Mouse (Mus musculus) heart, embryonic 11.5 days (tissue): ENCODE measurements at regions not wholly inside any gene's neighbourhood (a gene's known extent, or its start where the extent isn't known, plus 50 kb on each side); places are given as distances from the start of the nearest gene placed in this dataset.

Experiments used
- ATAC-seq: fragments of 200-750 bp; cut with Nextera tagmentation; replicated peaks from 2 replicates; pipeline ENCODE4 v1.8.0; 2017; ENCODE audit warnings: moderate library complexity; ENCODE audit not compliant: insufficient number of reproducible peaks, low FRiP score, low TSS enrichment
- H3K27ac ChIP-seq: fragments of 300-500 bp; sonication (generic); 2 replicates; pipeline ENCODE4 v1.5.1; 2014; ENCODE audit warnings: mild to moderate bottlenecking, low read depth, low read length
- H3K27me3 ChIP-seq: fragments of 300-500 bp; sonication (generic); 2 replicates; pipeline ENCODE4 v1.6.1; 2014; ENCODE audit warnings: mild to moderate bottlenecking, low read length, mixed read lengths; ENCODE audit not compliant: control insufficient read depth, insufficient read depth
- H3K36me3 ChIP-seq: fragments of 300-500 bp; sonication (generic); 2 replicates; pipeline ENCODE4 v1.6.1; 2014; ENCODE audit warnings: mild to moderate bottlenecking, low read length, moderate library complexity, mixed read lengths; ENCODE audit not compliant: control insufficient read depth, insufficient read depth
- H3K4me1 ChIP-seq: fragments of 300-500 bp; sonication (generic); 2 replicates; pipeline ENCODE4 v1.6.1; 2014; ENCODE audit warnings: low read length; ENCODE audit not compliant: control insufficient read depth, insufficient read depth
- H3K4me2 ChIP-seq: fragments of 300-500 bp; sonication (generic); 2 replicates; pipeline ENCODE4 v1.6.1; 2014; ENCODE audit warnings: mild to moderate bottlenecking, moderate library complexity
- H3K4me3 ChIP-seq: fragments of 300-500 bp; sonication (generic); 2 replicates; pipeline ENCODE4 v1.5.1; 2014; ENCODE audit warnings: low read depth, low read length
- H3K9ac ChIP-seq: fragments of 300-500 bp; sonication (generic); 2 replicates; pipeline ENCODE4 v1.6.1; 2014; ENCODE audit warnings: mild to moderate bottlenecking, low read depth, low read length, moderate library complexity
- H3K9me3 ChIP-seq: fragments of 300-500 bp; sonication (generic); replicated peaks from 2 replicates; pipeline ENCODE4 v1.6.1; 2016; ENCODE audit warnings: low read length; ENCODE audit not compliant: control insufficient read depth
- WGBS: fragments of 180-500 bp; shearing (Covaris S2); extraction: QIAGEN DNeasy Blood & Tissue Kit; methylation state at CpG from one replicate; pipeline ENCODE4 v1.1.7; 2014; ENCODE audit not compliant: insufficient replicate concordance; 5-methylcytosine and 5-hydroxymethylcytosine counted together

GRCm38 (mm10) chr4:105580987-105581386 lies 208.7 kb upstream of the Gm12728 start:
- no peak for ATAC-seq
- 63% methylated on average over 7 of the region's 7 CpGs for WGBS

GRCm38 (mm10) chr4:105584329-105584925 lies 205.2 kb upstream of the Gm12728 start:
- Histone ChIP-seq H3K27me3 (no peaks in the 10 kb centered on the region), H3K4me2 (no peak overlapping the region), H3K27ac (no peak overlapping the region), H3K9me3 (no peaks in the 10 kb centered on the region), H3K9ac (no peak overlapping the region), H3K4me1 (no peaks in the 10 kb centered on the region), H3K4me3 (no peak overlapping the region), H3K36me3 (no peaks in the 10 kb centered on the region)
- WGBS = 81% methylated on average over 10 of the region's 10 CpGs
- no peak for ATAC-seq

More at GRCm38 (mm10) chr4:105580987-105581386, 208.7 kb upstream of the Gm12728 start:
- Histone ChIP-seq H3K27me3 (no peaks in the 10 kb centered on the region), H3K4me3 (no peak overlapping the region), H3K9me3 (no peaks in the 10 kb centered on the region), H3K4me2 (no peak overlapping the region), H3K4me1 (no peaks in the 10 kb centered on the region), H3K36me3 (no peaks in the 10 kb centered on the region), H3K9ac (no peak overlapping the region), H3K27ac (no peak overlapping the region)

GRCm38 (mm10) chr4:105603661-105604060 lies 186.0 kb upstream of the Gm12728 start:
- WGBS = 59% methylated on average over 1 of the region's 1 CpGs
- no peaks in the 10 kb centered on the region for H3K4me1 ChIP-seq
- H3K27me3 ChIP-seq = no peaks in the 10 kb centered on the region
- H3K4me3 ChIP-seq = no peak overlapping the region
- no peaks in the 10 kb centered on the region for H3K9me3 ChIP-seq
- ATAC-seq = no peak
- H3K9ac ChIP-seq = no peak overlapping the region
- H3K4me2 ChIP-seq = no peak overlapping the region
- no peak overlapping the region for H3K27ac ChIP-seq
- H3K36me3 ChIP-seq = no peaks in the 10 kb centered on the region

- H3K9ac ChIP-seq = no peak overlapping the region
- no peak overlapping the region for H3K4me3 ChIP-seq
- no peaks in the 10 kb centered on the region for H3K4me1 ChIP-seq
- no peak overlapping the region for H3K27ac ChIP-seq
- ATAC-seq = no peak
- no peaks in the 10 kb centered on the region for H3K36me3 ChIP-seq
- 82% methylated on average over 2 of the region's 2 CpGs for WGBS
- H3K4me2 ChIP-seq = no peak overlapping the region
- H3K9me3 ChIP-seq = no peaks in the 10 kb centered on the region
- H3K27me3 ChIP-seq = no peaks in the 10 kb centered on the region
These were observed 185.1 kb upstream of the Gm12728 start for GRCm38 (mm10) chr4:105604607-105605006.

- H3K27ac ChIP-seq = no peak overlapping the region
- no peaks in the 10 kb centered on the region for H3K9me3 ChIP-seq
- H3K9ac ChIP-seq = no peak overlapping the region
- no peaks in the 10 kb centered on the region for H3K27me3 ChIP-seq
- no peaks in the 10 kb centered on the region for H3K36me3 ChIP-seq
- no peaks in the 10 kb centered on the region for H3K4me1 ChIP-seq
- WGBS = 45% methylated on average over 5 of the region's 5 CpGs
- no peak overlapping the region for H3K4me3 ChIP-seq
- no peak for ATAC-seq
- H3K4me2 ChIP-seq = no peak overlapping the region
These were observed 182.9 kb upstream of the Gm12728 start for GRCm38 (mm10) chr4:105606731-105607130.

- Histone ChIP-seq H3K36me3 (no peaks in the 10 kb centered on the region), H3K9me3 (no peaks in the 10 kb centered on the region), H3K4me3 (no peak overlapping the region), H3K9ac (no peak overlapping the region), H3K4me1 (no peaks in the 10 kb centered on the region), H3K27ac (no peak overlapping the region), H3K27me3 (no peaks in the 10 kb centered on the region), H3K4me2 (no peak overlapping the region)
- no peak for ATAC-seq
- 62% methylated on average over 6 of the region's 6 CpGs for WGBS
These were observed 178.8 kb upstream of the Gm12728 start for GRCm38 (mm10) chr4:105610917-105611316.

GRCm38 (mm10) chr4:105614390-105614789 lies 175.3 kb upstream of the Gm12728 start:
- H3K36me3 ChIP-seq = no peaks in the 10 kb centered on the region
- no peaks in the 10 kb centered on the region for H3K27me3 ChIP-seq
- 86% methylated on average over 2 of the region's 2 CpGs for WGBS
- H3K4me1 ChIP-seq = no peaks in the 10 kb centered on the region
- no peak overlapping the region for H3K4me3 ChIP-seq
- H3K4me2 ChIP-seq = no peak overlapping the region
- no peak overlapping the region for H3K9ac ChIP-seq
- no peaks in the 10 kb centered on the region for H3K9me3 ChIP-seq
- ATAC-seq = no peak
- H3K27ac ChIP-seq = no peak overlapping the region

- ATAC-seq = no peak
- H3K27me3 ChIP-seq = no peaks in the 10 kb centered on the region
- H3K9me3 ChIP-seq = no peaks in the 10 kb centered on the region
- no peak overlapping the region for H3K27ac ChIP-seq
- H3K4me3 ChIP-seq = no peak overlapping the region
- no peak overlapping the region for H3K4me2 ChIP-seq
- no peaks in the 10 kb centered on the region for H3K36me3 ChIP-seq
- 58% methylated on average over 14 of the region's 14 CpGs for WGBS
- no peaks in the 10 kb centered on the region for H3K4me1 ChIP-seq
- no peak overlapping the region for H3K9ac ChIP-seq
These were observed 163.0 kb upstream of the Gm12728 start for GRCm38 (mm10) chr4:105626371-105627320.
